In genomic region chr11:114251614-114252013, GRCm38 (mm10) we compare ENCODE assay signal across 10 mouse cellular contexts.
DNase-seq lines count a peak whose midpoint lies in the region; ATAC-seq lines count a peak whose summit lies in the region.
"Had no signal": no experiment of that assay in that cellular context is flagged by ENCODE, and none has a peak within 500 bp of the region (broad histone marks: within the 10 kb centered on the region; RNA-seq: fewer than 3 reads in every experiment).

No protein-coding gene starts in this region.

- ATAC-seq in kidney, embryonic 15.5 days (replicated peaks; ENCODE audit: low FRiP score) = no peak
- no peak for ATAC-seq in inflammation-experienced regulatory T-cells, adult 6 months

- no peak overlapping the region for H3K9ac ChIP-seq in kidney, embryonic 15.5 days
- H3K9ac ChIP-seq: heart, embryonic 13.5 days; lung, embryonic 15.5 days had no signal

- H3K27ac ChIP-seq in kidney, embryonic 15.5 days = 0 out of 2 replicates have a peak overlapping the region, but pooled peaks have one; percentile 18
- H3K27ac ChIP-seq: heart, embryonic 13.5 days; lung, embryonic 15.5 days had no signal

- H3K9me3 ChIP-seq in kidney, embryonic 15.5 days (replicated peaks) = no peaks in the 10 kb centered on the region
- H3K9me3 ChIP-seq: heart, embryonic 13.5 days; lung, embryonic 15.5 days had no signal

- H3K36me3 ChIP-seq in kidney, embryonic 15.5 days = no peaks in the 10 kb centered on the region
- H3K36me3 ChIP-seq: heart, embryonic 13.5 days; lung, embryonic 15.5 days had no signal

- no peak for DNase-seq in kidney, adult 9 months
- DNase-seq in A20 (ENCODE audit: low read depth, low spot score) (peak; percentile 33), NIH3T3 (ENCODE audit: low read depth) (peak; percentile 8)
- peak; percentile 35 for DNase-seq in forelimb bud, embryonic 11.5 days (ENCODE audit: low read depth, low spot score)
- no peak for DNase-seq in layer of hippocampus, adult 9-11 months
- DNase-seq in right cerebral cortex, postnatal 14 days = no peak

- H3K27me3 ChIP-seq in kidney, embryonic 15.5 days = no peaks in the 10 kb centered on the region

- 75% methylated on average over 7 of the region's 7 CpGs for WGBS in kidney, embryonic 15.5 days

- H3K4me1 ChIP-seq in kidney, embryonic 15.5 days = no peaks in the 10 kb centered on the region

- H3K4me2 ChIP-seq in kidney, embryonic 15.5 days = no peak overlapping the region
- H3K4me2 ChIP-seq: heart, embryonic 13.5 days; lung, embryonic 15.5 days had no signal

- no peak overlapping the region for H3K4me3 ChIP-seq in kidney, embryonic 15.5 days (replicated peaks)
- H3K4me3 ChIP-seq: heart, embryonic 13.5 days; lung, embryonic 15.5 days had no signal

Comparison
In these comparisons a context has a peak if more than half of its experiments do, and no peak if none do; other contexts are left out.
1. DNase-seq: peak in A20 (single experiment), NIH3T3 (single experiment) and forelimb bud, embryonic 11.5 days (single experiment); none in kidney, adult 9 months (single experiment), layer of hippocampus, adult 9-11 months (single experiment) and right cerebral cortex, postnatal 14 days (single experiment).